Mouse (Mus musculus): ENCODE measurements around the gene Atg10. TPM values are rescaled to one million over a fixed set of nuclear protein-coding genes. Genes with fewer than 3 reads are reported as not detected.
"Not testable (repeated sequence)": the region's sequence is repeated elsewhere in the genome, so short reads cannot be mapped to it uniquely, and the experiment has no call there.

Gene Atg10
- polyA plus RNA-seq, 1 experiment, result 11.1 TPM

DNA sequence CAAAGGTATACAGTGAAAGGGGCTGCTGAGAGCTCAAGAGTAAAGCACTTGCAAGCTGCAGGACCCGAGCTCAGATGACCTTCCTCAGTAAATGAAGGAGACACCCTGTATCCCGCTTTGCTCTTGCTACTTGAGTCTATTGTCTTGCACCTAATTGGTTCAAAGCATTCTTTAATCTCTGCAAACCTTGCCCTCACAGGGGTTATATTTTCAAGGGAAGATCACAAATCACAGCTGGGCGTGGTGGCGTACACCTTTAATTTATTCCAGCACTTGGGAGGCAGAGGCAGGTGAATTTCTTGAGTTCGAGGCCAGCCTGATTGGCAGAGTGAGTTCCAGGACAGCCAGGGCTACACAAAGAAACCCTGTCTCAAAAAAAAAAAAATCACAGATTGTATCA is 298.6 kb downstream of the Atg10 start:
- Histone ChIP-seq H3K27me3 (ENCODE audit: control insufficient read depth, insufficient read depth, low read length) (no peaks in the 10 kb centered on the region), H3K4me3 (replicated peaks; ENCODE audit: insufficient read depth, low read depth, low read length) (no peak overlapping the region), H3K27ac (ENCODE audit: insufficient read depth, low read length) (no peak overlapping the region), H3K4me1 (ENCODE audit: control insufficient read depth, insufficient read depth, low read length) (no peaks in the 10 kb centered on the region)
- 90% methylated on average over 5 of the region's 5 CpGs for WGBS
- no peak for DNase-seq
- no peak for TF ChIP-seq CTCF (IDR thresholded peaks at IDR 0.05; ENCODE audit: borderline replicate concordance, insufficient read depth, low read depth, low read length)

DNA sequence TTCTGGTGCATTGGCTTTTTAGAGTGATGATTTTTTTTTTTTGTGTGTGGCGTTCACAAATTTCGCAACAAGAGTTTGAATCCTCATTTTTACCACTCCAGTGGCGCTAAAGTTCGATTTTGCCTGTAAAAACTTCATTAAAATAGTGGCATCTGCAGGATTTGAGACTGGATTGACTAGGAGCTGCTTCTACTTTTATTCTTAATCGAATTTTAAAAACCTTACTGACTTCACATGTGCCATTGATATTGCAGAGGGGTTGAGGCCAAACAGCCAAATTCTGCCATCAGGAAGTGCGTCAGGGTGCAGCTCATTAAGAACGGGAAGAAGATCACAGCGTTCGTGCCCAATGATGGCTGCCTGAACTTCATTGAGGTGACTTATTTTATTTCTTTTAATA is 299.7 kb downstream of the Atg10 start:
- Histone ChIP-seq H3K4me3 (replicated peaks; ENCODE audit: insufficient read depth, low read depth, low read length) (no peak overlapping the region), H3K27ac (ENCODE audit: insufficient read depth, low read length) (no peak overlapping the region), H3K4me1 (ENCODE audit: control insufficient read depth, insufficient read depth, low read length) (no peaks in the 10 kb centered on the region), H3K27me3 (ENCODE audit: control insufficient read depth, insufficient read depth, low read length) (no peaks in the 10 kb centered on the region)
- no peak for DNase-seq
- TF ChIP-seq CTCF (IDR thresholded peaks at IDR 0.05; ENCODE audit: borderline replicate concordance, insufficient read depth, low read depth, low read length) (no peak), POLR2A (IDR thresholded peaks at IDR 0.05; ENCODE audit: borderline replicate concordance, insufficient read depth, low read length) (no peak)
- WGBS, result 44% methylated on average over 9 of the region's 9 CpGs

DNA sequence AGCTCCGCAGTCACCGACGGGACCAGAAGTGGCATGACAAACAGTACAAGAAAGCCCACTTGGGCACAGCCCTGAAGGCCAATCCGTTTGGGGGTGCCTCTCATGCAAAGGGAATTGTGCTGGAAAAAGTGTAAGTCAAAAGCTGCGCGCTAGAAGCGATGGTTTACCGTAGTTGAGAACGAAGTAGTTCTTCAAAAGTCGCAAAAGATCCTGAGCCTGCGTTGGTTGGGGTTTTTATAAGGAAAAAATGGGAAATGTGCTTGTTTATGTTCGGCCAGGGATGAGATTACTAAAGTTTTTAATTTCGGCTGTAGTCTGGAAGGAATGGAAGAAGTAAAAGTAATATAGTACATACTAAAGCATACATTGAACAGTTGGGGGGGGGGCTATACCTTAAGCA is 300.2 kb downstream of the Atg10 start:
- H3K27me3 ChIP-seq (ENCODE audit: control insufficient read depth, insufficient read depth, low read length); DNase-seq; H3K4me1 ChIP-seq (ENCODE audit: control insufficient read depth, insufficient read depth, low read length): not testable (repeated sequence)
- 0 out of 2 replicates have a peak overlapping the region, but pooled peaks have one; percentile 85 for H3K27ac ChIP-seq (ENCODE audit: insufficient read depth, low read length)
- H3K4me3 ChIP-seq (replicated peaks; ENCODE audit: insufficient read depth, low read depth, low read length), result peak overlapping the region; percentile 99
- WGBS, result under 1% methylated on average over 13 of the region's 13 CpGs

DNA sequence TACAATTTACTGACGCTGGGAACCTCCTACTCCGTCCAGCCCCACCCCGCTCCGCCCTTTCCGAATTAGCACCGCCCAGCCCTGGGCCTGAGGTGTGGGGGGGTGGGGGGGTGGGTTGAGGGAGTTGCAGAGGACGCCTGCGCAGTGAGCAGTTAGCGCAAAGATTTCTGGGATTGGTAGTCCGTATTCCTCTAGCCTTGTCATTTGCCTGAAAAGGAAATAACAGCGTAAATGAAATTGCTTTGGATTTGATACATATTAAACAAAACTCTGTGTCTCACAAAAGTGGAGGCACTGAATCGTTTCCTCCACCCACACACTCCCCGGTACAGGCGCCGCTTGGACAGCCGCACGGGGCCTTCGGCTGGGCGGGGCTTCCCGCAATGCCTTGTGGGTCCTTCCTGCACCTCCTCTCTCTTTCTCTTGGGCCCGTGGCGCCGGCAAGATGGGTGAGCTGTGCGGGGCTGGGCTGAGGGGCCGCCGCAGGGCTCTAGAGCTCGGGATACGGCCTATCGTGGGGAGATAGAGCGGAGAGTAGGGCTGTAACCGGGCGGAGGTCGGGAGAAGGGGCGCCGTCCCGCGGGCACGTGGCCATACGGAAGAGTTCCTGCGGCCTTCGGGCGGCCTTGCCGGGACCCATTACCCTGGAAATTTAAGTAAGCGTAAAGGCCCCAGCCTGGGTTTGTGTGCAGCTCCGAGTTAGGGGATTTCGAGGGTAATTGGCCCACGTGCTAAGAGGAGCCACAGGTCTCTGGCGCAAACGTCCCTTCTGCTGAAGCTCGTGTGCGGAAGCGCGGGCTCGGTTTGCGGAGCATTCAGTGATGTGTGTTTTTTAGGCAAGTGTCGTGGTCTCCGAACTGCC is 300.8 kb downstream of the Atg10 start, which contains the start of gene Rps23:
Gene Rps23 (plus strand): TSS at position 208 of the 862 bp plus-strand sequence.
- Histone ChIP-seq H3K27ac (ENCODE audit: insufficient read depth, low read length) (peak within 1 kb of the TSS; percentile 85), H3K27me3 (ENCODE audit: control insufficient read depth, insufficient read depth, low read length) (no peaks in the 10 kb centered on the region), H3K4me3 (replicated peaks; ENCODE audit: insufficient read depth, low read depth, low read length) (peak within 1 kb of the TSS; percentile 99), H3K4me1 (ENCODE audit: control insufficient read depth, insufficient read depth, low read length) (no peaks in the 10 kb centered on the region)
- peak; percentile 68; the same call in 1 of the 2 replicates for TF ChIP-seq POLR2A (IDR thresholded peaks at IDR 0.05; ENCODE audit: borderline replicate concordance, insufficient read depth, low read length)
- TF ChIP-seq CTCF (IDR thresholded peaks at IDR 0.05; ENCODE audit: borderline replicate concordance, insufficient read depth, low read depth, low read length), result no peak
- peak; percentile 87 to 91 for DNase-seq
- WGBS, result under 1% methylated on average over 57 of the region's 57 CpGs

DNA sequence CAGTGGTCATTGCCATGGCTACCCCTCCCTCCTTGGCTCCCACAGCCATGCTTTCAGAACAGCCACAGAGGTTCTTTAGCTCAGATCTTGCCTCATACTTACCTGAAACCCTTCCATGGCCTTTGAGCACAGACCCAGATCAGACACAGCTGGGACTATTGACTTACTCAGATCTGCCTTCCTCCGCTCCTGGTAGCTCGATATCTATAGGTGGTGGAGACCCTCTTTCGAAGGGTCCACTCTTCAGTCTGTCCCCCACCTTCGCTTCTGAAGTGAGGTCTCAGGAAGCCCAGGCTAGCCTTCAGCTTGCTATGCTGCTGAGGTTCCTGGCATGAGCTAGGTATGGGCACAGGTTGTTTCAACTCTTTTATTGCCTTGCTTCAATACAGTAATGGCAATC is 309.0 kb downstream of the Atg10 start:
- Histone ChIP-seq H3K27ac (ENCODE audit: insufficient read depth, low read length) (no peak overlapping the region), H3K27me3 (ENCODE audit: control insufficient read depth, insufficient read depth, low read length) (no peaks in the 10 kb centered on the region), H3K4me3 (replicated peaks; ENCODE audit: insufficient read depth, low read depth, low read length) (no peak overlapping the region), H3K4me1 (ENCODE audit: control insufficient read depth, insufficient read depth, low read length) (no peaks in the 10 kb centered on the region)
- TF ChIP-seq POLR2A (IDR thresholded peaks at IDR 0.05; ENCODE audit: borderline replicate concordance, insufficient read depth, low read length), result no peak
- TF ChIP-seq CTCF (IDR thresholded peaks at IDR 0.05; ENCODE audit: borderline replicate concordance, insufficient read depth, low read depth, low read length), result no peak
- WGBS, result 98% methylated on average over 4 of the region's 4 CpGs
- DNase-seq, result no peak

DNA sequence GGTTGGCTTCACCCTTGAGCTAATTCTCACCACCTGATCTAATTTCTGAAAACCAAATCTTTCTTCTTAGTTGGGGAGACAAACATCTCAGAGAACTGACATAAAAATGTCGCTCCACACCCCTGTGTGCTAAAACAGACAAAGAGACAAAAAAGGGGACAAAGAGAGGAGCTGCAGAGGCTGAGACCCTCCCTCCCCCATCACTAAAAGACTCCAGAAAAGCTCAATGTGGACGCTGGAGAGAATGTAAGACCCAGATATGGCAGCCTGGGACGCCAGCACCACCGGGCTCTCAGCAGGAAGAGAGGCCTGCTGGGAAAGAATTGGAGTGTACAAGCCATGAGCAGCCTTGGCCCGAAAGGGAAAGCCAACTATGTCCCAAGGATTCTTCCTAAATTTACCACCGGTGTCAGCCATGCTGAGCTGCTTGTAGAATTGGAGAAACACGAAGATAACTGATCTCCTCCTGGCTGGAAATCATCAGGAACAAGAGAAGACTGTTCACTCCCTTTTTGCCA is 310.0 kb downstream of the Atg10 start:
- 18% methylated on average over 7 of the region's 7 CpGs for WGBS
- Histone ChIP-seq H3K27ac (ENCODE audit: insufficient read depth, low read length) (no peak overlapping the region), H3K4me3 (replicated peaks; ENCODE audit: insufficient read depth, low read depth, low read length) (no peak overlapping the region), H3K4me1 (ENCODE audit: control insufficient read depth, insufficient read depth, low read length) (no peaks in the 10 kb centered on the region), H3K27me3 (ENCODE audit: control insufficient read depth, insufficient read depth, low read length) (no peaks in the 10 kb centered on the region)
- no peak for TF ChIP-seq CTCF (IDR thresholded peaks at IDR 0.05; ENCODE audit: borderline replicate concordance, insufficient read depth, low read depth, low read length)
- TF ChIP-seq POLR2A (IDR thresholded peaks at IDR 0.05; ENCODE audit: borderline replicate concordance, insufficient read depth, low read length), result no peak
- DNase-seq, result no peak

DNA sequence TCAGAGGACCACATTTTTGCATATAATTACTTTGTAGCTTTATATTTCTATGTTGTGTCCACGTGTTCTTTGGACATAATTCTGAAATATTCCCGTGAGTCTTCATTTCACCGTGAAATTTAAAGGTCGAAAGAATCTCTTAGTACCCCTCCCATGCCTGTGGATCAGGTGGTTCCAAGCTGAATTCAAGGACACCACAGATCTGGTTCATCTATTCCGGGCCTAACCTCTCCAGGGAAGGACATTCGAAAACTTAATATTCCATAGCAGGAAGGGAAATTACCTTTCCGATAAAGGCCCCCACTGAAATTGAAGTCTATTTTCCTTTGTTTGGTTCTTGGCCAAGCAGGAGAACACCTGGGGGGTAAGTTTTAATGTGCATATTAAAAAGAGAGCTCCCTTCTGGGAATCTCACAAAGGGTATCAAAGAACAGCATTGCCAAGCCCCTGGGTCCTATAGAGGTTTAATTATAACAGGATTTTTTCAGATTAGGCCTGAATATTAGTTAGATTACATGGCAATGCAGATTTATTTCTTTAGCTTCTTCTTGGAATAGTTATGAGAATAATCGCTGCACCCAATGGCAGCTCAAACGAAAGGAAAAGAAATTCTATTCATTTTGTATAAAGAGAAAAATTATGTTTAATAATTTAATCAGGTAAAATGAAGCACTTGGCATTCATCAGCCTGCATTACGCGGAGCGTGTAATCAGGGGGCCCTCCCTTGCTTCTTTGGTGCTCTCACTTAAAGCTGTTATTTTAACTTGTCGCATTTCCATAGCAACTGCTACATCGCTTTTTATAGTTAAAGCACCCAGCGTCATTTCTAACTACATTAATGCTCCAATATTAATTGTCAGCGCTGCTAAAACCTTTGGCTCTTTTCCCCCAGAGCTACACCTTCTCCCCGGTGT is 310.8 kb downstream of the Atg10 start:
- H3K4me3 ChIP-seq (replicated peaks; ENCODE audit: insufficient read depth, low read depth, low read length), result no peak overlapping the region
- no peaks in the 10 kb centered on the region for H3K27me3 ChIP-seq (ENCODE audit: control insufficient read depth, insufficient read depth, low read length)
- 50% methylated on average over 17 of the region's 17 CpGs for WGBS
- no peak overlapping the region for H3K27ac ChIP-seq (ENCODE audit: insufficient read depth, low read length)
- TF ChIP-seq POLR2A (IDR thresholded peaks at IDR 0.05; ENCODE audit: borderline replicate concordance, insufficient read depth, low read length) (no peak), CTCF (IDR thresholded peaks at IDR 0.05; ENCODE audit: borderline replicate concordance, insufficient read depth, low read depth, low read length) (no peak)
- no peaks in the 10 kb centered on the region for H3K4me1 ChIP-seq (ENCODE audit: control insufficient read depth, insufficient read depth, low read length)
- no peak for DNase-seq

Data from cerebellum, adult 2 months (tissue).